Mouse (Mus musculus) hematopoietic stem cell, adult 5-6 weeks (primary cell): ENCODE measurements around the gene Med24. TPM values are rescaled to one million over a fixed set of nuclear protein-coding genes. Genes with fewer than 3 reads are reported as not detected.
A peak's percentile ranks its signal among the peaks of the same experiment; 100 is the strongest.

Experiments used
- ATAC-seq, 2 experiments: fragments of 125-278 bp in 1 of 2; replicated peaks in 1 of 2; 2 replicates each; pipeline ENCODE4 v1.8.0; 2016 to 2017; ENCODE audit warnings: inconsistent platforms in 2 of 2, mild to moderate bottlenecking in 2 of 2, moderate number of reproducible peaks in 2 of 2, low read depth in 1 of 2, moderate TSS enrichment in 1 of 2; ENCODE audit not compliant: low FRiP score in 2 of 2, poor library complexity in 2 of 2, severe bottlenecking in 2 of 2, insufficient read depth in 1 of 2, low TSS enrichment in 1 of 2
- total RNA-seq: library from RNA; stranded (forward); fragments of 172-1452, 232-1000 nt; gene quantifications from 2 replicates; pipeline ENCODE4 v1.2.3, GENCODE M21; 2017

Med24 gene
- total RNA-seq, 1 experiment from 2014 or later: 25.7 TPM

- ATAC-seq: peak; percentile 23 to 27; a peak in 3 of 4 replicates
These were observed 21.3 kb upstream of the Med24 start for GRCm38 (mm10) chr11:98750351-98751201.

- ATAC-seq: no peak
These were observed 20.5 kb upstream of the Med24 start for GRCm38 (mm10) chr11:98749716-98750115.

GRCm38 (mm10) chr11:98748506-98749416 is 19.5 kb upstream of the Med24 start:
- no peak for ATAC-seq

GRCm38 (mm10) chr11:98747804-98748505 is 18.7 kb upstream of the Med24 start:
- no peak for ATAC-seq

GRCm38 (mm10) chr11:98746855-98747693 is 17.8 kb upstream of the Med24 start:
- ATAC-seq: peak; percentile 35 to 52

- ATAC-seq: no peak
These were observed 17.0 kb upstream of the Med24 start for GRCm38 (mm10) chr11:98745932-98746853.

GRCm38 (mm10) chr11:98744456-98745019 is 15.3 kb upstream of the Med24 start:
- ATAC-seq: no peak

GRCm38 (mm10) chr11:98743655-98744345 is 14.6 kb upstream of the Med24 start:
- no peak for ATAC-seq

GRCm38 (mm10) chr11:98742397-98743291 is 13.4 kb upstream of the Med24 start:
- no peak for ATAC-seq

- ATAC-seq: peak; percentile 17 to 38; a peak in 3 of 4 replicates
These were observed 12.6 kb upstream of the Med24 start for GRCm38 (mm10) chr11:98741622-98742396.

GRCm38 (mm10) chr11:98741051-98741620 is 11.9 kb upstream of the Med24 start:
- ATAC-seq: no peak; a peak in 1 of 4 replicates

GRCm38 (mm10) chr11:98740393-98741050 is 11.3 kb upstream of the Med24 start, which contains the start of gene Thra:
Gene Thra, plus strand, starts transcription at chr11:98740638.
- peak; percentile 74 to 79 for ATAC-seq

- no peak for ATAC-seq
These were observed 10.8 kb upstream of the Med24 start for GRCm38 (mm10) chr11:98740026-98740392.
